Mouse (Mus musculus) thymus, adult 2 months (tissue): ENCODE data around the gene Isyna1. TPM values are rescaled to one million over a fixed set of nuclear protein-coding genes. Genes with fewer than 3 reads are reported as not detected.
A peak's percentile ranks its signal among the peaks of the same experiment; 100 is the strongest.
"Not testable (repeated sequence)": the region's sequence is repeated elsewhere in the genome, so short reads cannot be mapped to it uniquely, and the experiment has no call there.

Experiments
- DNase-seq: peaks from one replicate; pipeline ENCODE4 v3.0.0; 2021
- H3K27ac ChIP-seq: fragments of 200-500 bp; 2 replicates; pipeline ENCODE4 v1.5.1; 2012; ENCODE audit warnings: low read length, control low read depth; ENCODE audit not compliant: control insufficient read depth, insufficient read depth
- H3K27me3 ChIP-seq: fragments of 200-500 bp; 2 replicates; pipeline ENCODE4 v1.6.1; 2012; ENCODE audit warnings: mild to moderate bottlenecking, low read length, moderate library complexity, mixed read lengths; ENCODE audit not compliant: control insufficient read depth, insufficient read depth
- H3K36me3 ChIP-seq: fragments of 200-500 bp; 2 replicates; pipeline ENCODE4 v1.6.1; 2012; ENCODE audit warnings: mild to moderate bottlenecking, low read length, moderate library complexity; ENCODE audit not compliant: control insufficient read depth, insufficient read depth
- H3K4me1 ChIP-seq: fragments of 200-500 bp; replicated peaks from 2 replicates; pipeline ENCODE4 v1.6.1; 2012; ENCODE audit warnings: low read length; ENCODE audit not compliant: control insufficient read depth, insufficient read depth
- H3K4me3 ChIP-seq: fragments of 200-500 bp; 2 replicates; pipeline ENCODE4 v1.5.1; 2012; ENCODE audit warnings: mild to moderate bottlenecking, low read length, control low read depth, moderate library complexity; ENCODE audit not compliant: control insufficient read depth, insufficient read depth
- CTCF ChIP-seq: fragments of 200-500 bp; IDR thresholded peaks from 2 replicates; pipeline ENCODE4 v1.5.1; 2012; ENCODE audit warnings: mild to moderate bottlenecking, control low read depth, low read length, moderate library complexity, borderline replicate concordance; ENCODE audit not compliant: control insufficient read depth, poor library complexity, insufficient read depth; ENCODE audit errors: extremely low read depth
- POLR2A ChIP-seq: fragments of 200-500 bp; IDR thresholded peaks from 2 replicates; pipeline ENCODE4 v1.6.1; 2012; ENCODE audit warnings: mild to moderate bottlenecking, low read length, control low read depth, moderate library complexity; ENCODE audit not compliant: control insufficient read depth, poor library complexity, insufficient read depth; ENCODE audit errors: extremely low read depth
- WGBS: fragments of 180-500 bp; shearing (Covaris S2); methylation state at CpG from one replicate; pipeline ENCODE4 v1.1.7; 2018; 5-methylcytosine and 5-hydroxymethylcytosine counted together
- polyA plus RNA-seq: library from polyadenylated mRNA; depleted of rRNA; stranded (reverse); fragments of >200 nt; gene quantifications from 2 replicates; pipeline ENCODE4 v1.2.3, GENCODE M21; 2012

Isyna1 gene
- polyA plus RNA-seq, 1 experiment, result 185 TPM

DNA sequence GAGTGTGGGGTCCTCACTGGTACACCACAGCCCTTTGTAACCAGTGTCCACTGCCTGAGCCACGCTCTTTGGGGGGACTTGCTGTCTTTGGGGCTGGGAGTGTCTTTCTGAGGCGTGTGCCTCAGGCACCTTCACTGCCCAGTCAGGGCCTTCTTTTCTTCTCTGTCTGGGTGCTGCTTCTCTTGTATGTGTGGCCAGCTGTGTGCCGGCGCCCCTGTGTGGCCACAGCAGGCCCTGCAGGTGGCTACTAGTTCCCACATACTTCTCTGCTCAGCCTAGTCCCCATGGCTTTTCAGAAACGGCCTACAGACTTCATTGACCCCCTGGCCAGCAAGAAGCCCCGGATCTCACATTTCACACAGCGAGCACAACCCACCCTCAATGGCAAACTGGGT lies 8.9 kb upstream of the Isyna1 start:
- H3K4me1 ChIP-seq, result no peaks in the 10 kb centered on the region
- no peaks in the 10 kb centered on the region for H3K27me3 ChIP-seq
- TF ChIP-seq POLR2A (no peak), CTCF (peak; percentile 92)
- WGBS, result 66% methylated on average over 7 of the region's 7 CpGs
- no peak overlapping the region for H3K27ac ChIP-seq
- DNase-seq, result peak; percentile 51
- no peak overlapping the region for H3K4me3 ChIP-seq
- H3K36me3 ChIP-seq, result peaks cover 30% of the 10 kb centered on the region

DNA sequence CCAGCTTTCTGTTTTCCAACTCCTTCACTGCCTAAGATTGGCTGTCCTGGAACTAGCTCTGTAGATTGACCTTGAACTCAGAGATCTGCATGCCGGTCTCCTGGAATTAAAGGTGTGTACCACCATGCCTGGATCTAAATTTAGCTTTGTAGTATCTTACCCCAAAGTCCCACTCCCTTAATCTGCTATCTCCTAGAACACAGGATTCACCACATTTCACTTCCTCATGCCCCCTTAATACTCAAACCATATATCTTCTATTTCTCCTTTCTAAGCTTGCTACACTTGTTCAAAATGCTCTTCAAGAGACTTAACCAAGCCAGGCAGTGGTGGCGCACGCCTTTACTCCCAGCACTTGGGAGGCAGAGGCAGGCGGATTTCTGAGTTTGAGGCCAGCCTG lies 6.2 kb upstream of the Isyna1 start:
- DNase-seq, H3K36me3 ChIP-seq, H3K27me3 ChIP-seq, H3K4me3 ChIP-seq, H3K27ac ChIP-seq, H3K4me1 ChIP-seq: not testable (repeated sequence)
- 98% methylated on average over 4 of the region's 4 CpGs for WGBS

DNA sequence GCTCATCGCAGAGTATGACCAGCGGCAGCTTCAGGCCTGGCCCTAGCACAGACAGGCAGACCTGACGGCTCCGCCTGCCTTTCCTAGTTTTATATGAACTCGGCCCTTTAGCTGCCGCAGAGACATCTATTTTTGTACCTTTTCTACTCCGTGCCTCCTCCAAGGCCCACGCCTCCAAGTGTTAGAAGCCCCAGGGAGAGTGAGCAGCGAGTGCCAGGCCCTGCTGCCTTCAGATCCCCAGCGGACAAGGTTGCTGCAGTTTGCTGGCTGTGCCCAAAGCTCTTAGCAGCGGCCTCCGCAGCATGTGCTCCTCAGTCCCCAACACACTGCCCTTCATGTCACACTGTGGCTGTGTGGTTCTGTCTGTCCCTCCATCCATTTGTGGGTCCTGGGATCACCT lies 2.6 kb upstream of the Isyna1 start:
- WGBS, result 98% methylated on average over 12 of the region's 12 CpGs
- Histone ChIP-seq H3K27me3 (no peaks in the 10 kb centered on the region), H3K36me3 (peaks cover 4% of the 10 kb centered on the region), H3K27ac (no peak overlapping the region), H3K4me1 (peaks cover 13% of the 10 kb centered on the region), H3K4me3 (no peak overlapping the region)
- DNase-seq, result no peak
- TF ChIP-seq CTCF, result no peak
- TF ChIP-seq POLR2A, result no peak

- TF ChIP-seq CTCF (no peak), POLR2A (no peak)
- Histone ChIP-seq H3K4me3 (no peak overlapping the region), H3K36me3 (peaks cover 5% of the 10 kb centered on the region), H3K27me3 (no peaks in the 10 kb centered on the region), H3K4me1 (peaks cover 13% of the 10 kb centered on the region), H3K27ac (no peak overlapping the region)
- 92% methylated on average over 8 of the region's 8 CpGs for WGBS
- DNase-seq, result no peak
Measured at GRCm38 (mm10) chr8:70593173-70593572, 1.0 kb upstream of the Isyna1 start.

DNA sequence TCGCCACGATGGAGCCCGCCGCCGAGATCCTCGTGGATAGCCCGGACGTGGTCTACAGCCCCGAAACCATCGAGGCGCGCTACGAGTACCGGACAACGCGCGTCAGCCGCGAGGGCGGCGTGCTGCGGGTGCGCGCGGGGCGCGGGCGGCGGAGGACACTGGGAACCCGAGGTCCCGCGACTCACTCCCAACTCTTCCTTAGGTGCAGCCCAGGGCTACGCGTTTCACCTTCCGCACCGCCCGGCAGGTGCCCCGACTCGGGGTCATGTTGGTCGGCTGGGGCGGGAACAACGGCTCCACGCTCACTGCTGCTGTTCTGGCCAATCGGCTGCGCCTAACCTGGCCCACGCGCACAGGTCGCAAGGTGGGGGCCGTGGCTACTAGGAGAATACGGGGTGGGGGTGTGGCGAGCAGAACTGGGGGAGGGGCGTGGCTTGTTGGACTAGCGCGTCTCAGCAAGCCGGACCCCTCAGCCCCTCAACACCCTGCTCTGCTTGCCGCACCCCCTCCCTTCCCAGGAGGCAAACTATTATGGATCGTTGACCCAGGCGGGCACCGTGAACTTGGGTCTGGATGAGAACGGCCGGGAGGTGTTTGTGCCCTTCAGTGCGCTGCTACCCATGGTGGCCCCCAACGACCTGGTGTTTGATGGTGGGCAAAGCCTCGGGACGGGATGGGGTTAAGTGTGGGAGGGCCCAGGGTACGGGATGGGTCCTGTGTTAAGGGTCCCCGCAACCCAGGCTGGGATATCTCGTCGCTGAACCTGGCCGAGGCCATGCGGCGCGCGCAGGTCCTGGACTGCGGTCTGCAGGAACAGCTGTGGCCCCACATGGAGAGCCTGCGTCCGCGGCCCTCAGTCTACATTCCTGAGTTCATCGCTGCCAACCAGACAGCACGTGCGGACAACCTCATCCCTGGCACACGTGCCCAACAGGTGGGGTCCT lies 720 bp downstream of the Isyna1 start:
- peak; percentile 34 for DNase-seq
- Histone ChIP-seq H3K4me1 (peaks cover 13% of the 10 kb centered on the region), H3K36me3 (peaks cover 12% of the 10 kb centered on the region), H3K27ac (no peak overlapping the region), H3K4me3 (peak overlapping the region; percentile 65), H3K27me3 (no peaks in the 10 kb centered on the region)
- WGBS, result 25% methylated on average over 82 of the region's 82 CpGs
- no peak for TF ChIP-seq CTCF
- no peak; the same call in 1 of the 2 replicates for TF ChIP-seq POLR2A

DNA sequence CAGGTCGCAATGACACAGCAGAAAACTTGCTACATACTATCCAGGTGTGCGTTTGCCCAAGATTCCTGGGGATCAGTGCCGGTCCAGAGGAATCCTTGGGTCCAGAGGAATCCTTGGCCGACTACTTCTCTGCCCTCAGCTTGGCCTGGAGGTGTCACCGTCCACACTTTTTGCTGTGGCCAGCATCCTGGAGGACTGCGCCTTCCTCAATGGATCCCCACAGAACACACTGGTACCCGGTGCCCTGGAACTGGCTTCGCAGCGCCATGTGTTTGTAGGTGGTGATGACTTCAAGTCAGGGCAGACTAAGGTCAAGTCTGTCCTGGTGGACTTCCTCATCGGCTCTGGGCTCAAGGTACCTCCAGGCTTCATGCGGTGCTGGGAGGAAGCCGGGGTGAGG lies 1.6 kb downstream of the Isyna1 start:
- 98% methylated on average over 12 of the region's 12 CpGs for WGBS
- Histone ChIP-seq H3K4me3 (no peak overlapping the region), H3K27me3 (no peaks in the 10 kb centered on the region), H3K27ac (no peak overlapping the region), H3K4me1 (peaks cover 19% of the 10 kb centered on the region), H3K36me3 (peaks cover 12% of the 10 kb centered on the region; the same call in 1 of the 2 replicates)
- DNase-seq, result no peak
- TF ChIP-seq POLR2A (no peak), CTCF (no peak)
